Mouse (Mus musculus): Measurements from ENCODE around the gene Grid1. TPM values are rescaled to one million over a fixed set of nuclear protein-coding genes. Genes with fewer than 3 reads are reported as not detected.

Grid1 gene
- polyA plus RNA-seq, 1 experiment = not detected

- no peaks in the 10 kb centered on the region for H3K4me1 ChIP-seq (ENCODE audit: control insufficient read depth, insufficient read depth, low read length)
- H3K4me3 ChIP-seq (ENCODE audit: insufficient read depth, low read depth, low read length) = no peak overlapping the region
- TF ChIP-seq CTCF (IDR thresholded peaks at IDR 0.05; ENCODE audit: insufficient read depth, low read depth, low read length) = no peak
- no peak for TF ChIP-seq POLR2A (IDR thresholded peaks at IDR 0.05; ENCODE audit: insufficient read depth, low read depth, low read length)
- 71% methylated on average over 7 of the region's 7 CpGs for WGBS
- H3K27ac ChIP-seq (ENCODE audit: insufficient read depth, low read depth, low read length) = no peak overlapping the region
Observed at GRCm38 (mm10) chr14:35358136-35358821, 538.4 kb downstream of the Grid1 start.

GRCm38 (mm10) chr14:35365177-35365944 lies 545.5 kb downstream of the Grid1 start:
- no peak for TF ChIP-seq POLR2A (IDR thresholded peaks at IDR 0.05; ENCODE audit: insufficient read depth, low read depth, low read length)
- TF ChIP-seq CTCF (IDR thresholded peaks at IDR 0.05; ENCODE audit: insufficient read depth, low read depth, low read length) = no peak
- Histone ChIP-seq H3K27ac (ENCODE audit: insufficient read depth, low read depth, low read length) (no peak overlapping the region), H3K4me1 (ENCODE audit: control insufficient read depth, insufficient read depth, low read length) (peaks cover 10% of the 10 kb centered on the region), H3K4me3 (ENCODE audit: insufficient read depth, low read depth, low read length) (no peak overlapping the region)
- 37% methylated on average over 8 of the region's 8 CpGs for WGBS

GRCm38 (mm10) chr14:35374374-35374773 lies 554.5 kb downstream of the Grid1 start:
- WGBS = 64% methylated on average over 3 of the region's 3 CpGs
- no peak overlapping the region for H3K27ac ChIP-seq (ENCODE audit: insufficient read depth, low read depth, low read length)
- TF ChIP-seq CTCF (IDR thresholded peaks at IDR 0.05; ENCODE audit: insufficient read depth, low read depth, low read length) (no peak), POLR2A (IDR thresholded peaks at IDR 0.05; ENCODE audit: insufficient read depth, low read depth, low read length) (no peak)

GRCm38 (mm10) chr14:35393591-35393990 lies 573.7 kb downstream of the Grid1 start:
- TF ChIP-seq POLR2A (IDR thresholded peaks at IDR 0.05; ENCODE audit: insufficient read depth, low read depth, low read length) (no peak), CTCF (IDR thresholded peaks at IDR 0.05; ENCODE audit: insufficient read depth, low read depth, low read length) (no peak)
- no peak overlapping the region for H3K27ac ChIP-seq (ENCODE audit: insufficient read depth, low read depth, low read length)
- WGBS = 87% methylated on average over 4 of the region's 4 CpGs
- no peaks in the 10 kb centered on the region for H3K4me1 ChIP-seq (ENCODE audit: control insufficient read depth, insufficient read depth, low read length)
- H3K4me3 ChIP-seq (ENCODE audit: insufficient read depth, low read depth, low read length) = no peak overlapping the region

More at GRCm38 (mm10) chr14:35374374-35374773, 554.5 kb downstream of the Grid1 start:
- no peak overlapping the region for H3K4me3 ChIP-seq (ENCODE audit: insufficient read depth, low read depth, low read length)
- no peaks in the 10 kb centered on the region for H3K4me1 ChIP-seq (ENCODE audit: control insufficient read depth, insufficient read depth, low read length)

GRCm38 (mm10) chr14:35404249-35404908 lies 584.5 kb downstream of the Grid1 start:
- Histone ChIP-seq H3K27ac (ENCODE audit: insufficient read depth, low read depth, low read length) (no peak overlapping the region), H3K4me3 (ENCODE audit: insufficient read depth, low read depth, low read length) (no peak overlapping the region), H3K4me1 (ENCODE audit: control insufficient read depth, insufficient read depth, low read length) (no peaks in the 10 kb centered on the region)
- 78% methylated on average over 3 of the region's 3 CpGs for WGBS
- no peak for TF ChIP-seq POLR2A (IDR thresholded peaks at IDR 0.05; ENCODE audit: insufficient read depth, low read depth, low read length)
- TF ChIP-seq CTCF (IDR thresholded peaks at IDR 0.05; ENCODE audit: insufficient read depth, low read depth, low read length) = no peak

- TF ChIP-seq POLR2A (IDR thresholded peaks at IDR 0.05; ENCODE audit: insufficient read depth, low read depth, low read length) (no peak), CTCF (IDR thresholded peaks at IDR 0.05; ENCODE audit: insufficient read depth, low read depth, low read length) (no peak)
- 68% methylated on average over 2 of the region's 2 CpGs for WGBS
- Histone ChIP-seq H3K4me1 (ENCODE audit: control insufficient read depth, insufficient read depth, low read length) (no peaks in the 10 kb centered on the region), H3K27ac (ENCODE audit: insufficient read depth, low read depth, low read length) (no peak overlapping the region), H3K4me3 (ENCODE audit: insufficient read depth, low read depth, low read length) (no peak overlapping the region)
Observed at GRCm38 (mm10) chr14:35430259-35430658, 610.4 kb downstream of the Grid1 start.

- Histone ChIP-seq H3K27ac (ENCODE audit: insufficient read depth, low read depth, low read length) (no peak overlapping the region), H3K4me1 (ENCODE audit: control insufficient read depth, insufficient read depth, low read length) (no peaks in the 10 kb centered on the region), H3K4me3 (ENCODE audit: insufficient read depth, low read depth, low read length) (no peak overlapping the region)
- TF ChIP-seq CTCF (IDR thresholded peaks at IDR 0.05; ENCODE audit: insufficient read depth, low read depth, low read length) = no peak
- TF ChIP-seq POLR2A (IDR thresholded peaks at IDR 0.05; ENCODE audit: insufficient read depth, low read depth, low read length) = no peak
- WGBS = 86% methylated on average over 7 of the region's 7 CpGs
Observed at GRCm38 (mm10) chr14:35453702-35454101, 633.8 kb downstream of the Grid1 start.

GRCm38 (mm10) chr14:35468254-35468653 lies 648.3 kb downstream of the Grid1 start:
- Histone ChIP-seq H3K4me1 (ENCODE audit: control insufficient read depth, insufficient read depth, low read length) (no peaks in the 10 kb centered on the region), H3K27ac (ENCODE audit: insufficient read depth, low read depth, low read length) (no peak overlapping the region), H3K4me3 (ENCODE audit: insufficient read depth, low read depth, low read length) (no peak overlapping the region)
- no peak for TF ChIP-seq CTCF (IDR thresholded peaks at IDR 0.05; ENCODE audit: insufficient read depth, low read depth, low read length)
- TF ChIP-seq POLR2A (IDR thresholded peaks at IDR 0.05; ENCODE audit: insufficient read depth, low read depth, low read length) = no peak
- WGBS = 81% methylated on average over 6 of the region's 6 CpGs

GRCm38 (mm10) chr14:35486017-35486416 lies 666.1 kb downstream of the Grid1 start:
- no peak overlapping the region for H3K4me3 ChIP-seq (ENCODE audit: insufficient read depth, low read depth, low read length)
- WGBS = 71% methylated on average over 2 of the region's 2 CpGs
- TF ChIP-seq CTCF (IDR thresholded peaks at IDR 0.05; ENCODE audit: insufficient read depth, low read depth, low read length) (no peak), POLR2A (IDR thresholded peaks at IDR 0.05; ENCODE audit: insufficient read depth, low read depth, low read length) (no peak)
- H3K4me1 ChIP-seq (ENCODE audit: control insufficient read depth, insufficient read depth, low read length) = no peaks in the 10 kb centered on the region
- H3K27ac ChIP-seq (ENCODE audit: insufficient read depth, low read depth, low read length) = no peak overlapping the region
